Mouse (Mus musculus): ENCODE measurements at regions not wholly inside any gene's neighbourhood (a gene's known extent, or its start where the extent isn't known, plus 50 kb on each side); places are given as distances from the start of the nearest gene placed in this dataset.

- DNase-seq: no peak
Observed at GRCm38 (mm10) chr12:99039497-99040322, 119.3 kb downstream of the Ttc8 start.

GRCm38 (mm10) chr12:99041606-99042005, 121.2 kb downstream of the Ttc8 start:
- DNase-seq: no peak

- DNase-seq: no peak
Observed at GRCm38 (mm10) chr12:99042918-99043862, 122.8 kb downstream of the Ttc8 start.

- no peak for DNase-seq
Observed at GRCm38 (mm10) chr12:99044477-99044876, 124.1 kb downstream of the Ttc8 start.

GRCm38 (mm10) chr12:99050426-99050825, 130.1 kb downstream of the Ttc8 start:
- DNase-seq: no peak

- DNase-seq: peak; percentile 3
Observed at GRCm38 (mm10) chr12:99052599-99052998, 132.2 kb downstream of the Ttc8 start.

GRCm38 (mm10) chr12:99057521-99057920, 137.1 kb downstream of the Ttc8 start:
- DNase-seq: no peak

GRCm38 (mm10) chr12:99058916-99059315, 138.5 kb downstream of the Ttc8 start:
- DNase-seq: no peak

GRCm38 (mm10) chr12:99059491-99059890, 139.1 kb downstream of the Ttc8 start:
- DNase-seq: no peak

- DNase-seq: no peak
Observed at GRCm38 (mm10) chr12:99060702-99061101, 140.3 kb downstream of the Ttc8 start.

- DNase-seq: no peak
Observed at GRCm38 (mm10) chr12:99063441-99063840, 143.1 kb downstream of the Ttc8 start.

GRCm38 (mm10) chr12:99063885-99064284, 143.5 kb downstream of the Ttc8 start:
- no peak for DNase-seq

GRCm38 (mm10) chr12:99067962-99068361, 147.6 kb downstream of the Ttc8 start:
- DNase-seq: no peak

GRCm38 (mm10) chr12:99073766-99074165, 153.4 kb downstream of the Ttc8 start:
- DNase-seq: no peak

GRCm38 (mm10) chr12:99077366-99077765, 157.0 kb downstream of the Ttc8 start:
- DNase-seq: no peak

GRCm38 (mm10) chr12:99079873-99080272, 159.5 kb downstream of the Ttc8 start:
- DNase-seq: peak; percentile 17

- DNase-seq: no peak
Observed at GRCm38 (mm10) chr12:99083616-99084015, 163.2 kb downstream of the Ttc8 start.

GRCm38 (mm10) chr12:99084144-99084543, 163.8 kb downstream of the Ttc8 start:
- peak; percentile 89 for DNase-seq

- no peak for DNase-seq
Observed at GRCm38 (mm10) chr12:99087286-99087685, 166.9 kb downstream of the Ttc8 start.

- no peak for DNase-seq
Observed at GRCm38 (mm10) chr12:99091770-99092169, 171.4 kb downstream of the Ttc8 start.

- DNase-seq: no peak
Observed at GRCm38 (mm10) chr12:99093151-99093550, 172.8 kb downstream of the Ttc8 start.

- DNase-seq: no peak
Observed at GRCm38 (mm10) chr12:99093989-99094388, 173.6 kb downstream of the Ttc8 start.

GRCm38 (mm10) chr12:99096930-99097617, 176.7 kb downstream of the Ttc8 start:
- peak; percentile 93 for DNase-seq

Data from lung, postnatal 10 days (tissue).